Mouse (Mus musculus): ENCODE measurements at regions not wholly inside any gene's neighbourhood (a gene's known extent, or its start where the extent isn't known, plus 50 kb on each side); places are given as distances from the start of the nearest gene placed in this dataset.

DNA sequence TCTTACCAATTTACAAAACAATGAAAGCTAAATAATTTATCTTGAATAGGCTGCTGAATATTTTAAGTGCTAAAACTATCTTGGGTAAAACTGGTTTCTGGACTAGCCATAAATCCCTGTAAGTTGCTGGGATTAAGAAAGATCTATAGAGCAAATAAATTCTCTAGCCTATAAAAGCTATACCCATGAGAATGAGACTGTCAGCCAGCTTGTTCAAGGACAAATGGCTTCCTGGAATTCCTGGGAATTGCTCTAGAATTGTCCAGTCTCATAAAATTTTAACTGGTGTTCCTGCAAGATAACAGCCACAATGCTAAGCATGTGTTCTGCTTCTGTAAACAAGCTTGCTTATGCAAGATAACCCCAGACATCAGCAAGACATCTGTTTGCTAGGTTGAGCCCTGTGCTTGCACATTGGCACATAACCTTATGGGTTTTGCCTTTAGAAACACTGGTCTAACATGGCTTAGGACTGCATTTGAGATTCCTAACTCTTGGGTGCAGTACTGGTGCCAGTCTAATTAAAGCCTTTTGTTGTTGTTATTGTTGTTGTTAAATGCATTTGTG lies 180.2 kb upstream of the Syt10 start:
- DNase-seq (ENCODE audit: low read depth, low spot score) = no peak

DNA sequence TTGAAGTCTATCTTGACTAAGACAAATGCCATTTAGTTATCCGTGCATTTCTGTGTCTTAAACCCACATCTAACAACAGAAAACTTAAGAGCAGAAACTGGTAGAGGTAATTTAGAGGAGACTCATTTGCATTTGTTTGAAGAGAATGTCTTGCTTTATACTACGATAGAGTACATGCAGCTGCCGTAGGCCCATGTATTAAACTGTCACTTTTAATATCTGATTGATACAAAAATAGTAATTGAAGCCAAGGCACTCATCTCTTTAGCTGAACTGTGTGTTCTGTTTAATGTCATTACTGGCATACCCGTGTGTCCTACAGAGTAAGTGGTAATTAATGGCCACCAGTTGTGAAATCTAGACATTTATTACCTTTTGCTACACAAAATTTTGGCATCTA lies 181.5 kb upstream of the Syt10 start:
- DNase-seq (ENCODE audit: low read depth, low spot score) = no peak

DNA sequence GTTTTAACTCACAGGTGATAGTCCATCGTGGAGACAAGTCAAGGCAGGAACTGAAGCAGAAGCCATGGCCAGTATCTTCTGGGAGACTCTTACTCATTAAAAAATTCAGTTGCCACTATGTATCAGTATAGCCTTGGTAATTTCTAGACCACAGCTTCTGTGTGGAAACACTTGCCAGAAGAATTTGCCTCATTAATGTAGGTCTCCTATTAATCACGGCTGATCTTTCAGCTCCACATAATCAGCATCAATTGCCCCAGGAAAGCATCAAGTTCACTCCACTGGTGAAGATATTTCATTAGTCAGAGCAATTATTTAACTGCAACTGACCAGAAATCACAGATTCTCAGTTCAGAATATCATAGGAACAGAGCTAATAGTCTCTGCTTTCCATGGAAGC lies 189.8 kb upstream of the Alg10b start:
- no peak for DNase-seq (ENCODE audit: low read depth, low spot score)

DNA sequence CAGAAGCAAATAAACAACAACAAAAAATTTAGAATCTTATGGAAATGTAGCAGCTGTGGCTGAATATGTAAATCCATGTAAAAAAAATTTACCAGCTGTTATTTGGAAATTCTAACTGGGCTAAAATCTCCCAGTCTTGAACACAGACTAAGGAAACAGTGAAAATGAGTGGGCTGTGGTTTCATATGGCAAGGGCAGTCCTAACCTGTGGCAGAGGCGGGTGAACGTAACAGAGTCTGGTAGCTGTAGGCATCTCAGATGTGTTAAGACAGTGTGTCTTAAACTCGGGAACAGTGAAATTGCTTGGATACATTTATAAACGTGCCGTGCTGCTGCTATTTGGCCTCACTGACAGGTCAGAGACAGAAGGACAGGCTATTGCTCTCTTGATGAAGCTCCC lies 178.4 kb upstream of the Alg10b start:
- no peak for DNase-seq (ENCODE audit: low read depth, low spot score)

DNA sequence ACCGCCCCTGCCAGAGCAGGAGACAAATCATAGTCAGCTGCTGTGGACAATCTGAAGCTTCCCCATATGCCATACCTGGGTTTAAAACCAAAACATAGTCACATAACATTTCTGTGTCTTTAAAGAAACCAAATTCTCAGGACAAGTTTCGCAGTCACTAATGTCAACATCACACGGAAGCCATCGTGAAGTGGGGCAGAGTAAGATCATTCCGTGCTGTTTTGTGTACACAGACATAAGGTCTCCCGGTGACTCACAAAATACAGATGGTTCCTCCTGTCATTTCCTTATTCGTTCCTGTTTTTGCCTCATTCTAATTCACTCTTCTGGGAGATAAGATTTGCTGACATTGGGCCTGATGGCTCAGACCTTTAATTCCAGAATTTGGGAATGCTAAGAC lies 162.1 kb upstream of the Alg10b start:
- DNase-seq (ENCODE audit: low read depth, low spot score) = no peak

DNA sequence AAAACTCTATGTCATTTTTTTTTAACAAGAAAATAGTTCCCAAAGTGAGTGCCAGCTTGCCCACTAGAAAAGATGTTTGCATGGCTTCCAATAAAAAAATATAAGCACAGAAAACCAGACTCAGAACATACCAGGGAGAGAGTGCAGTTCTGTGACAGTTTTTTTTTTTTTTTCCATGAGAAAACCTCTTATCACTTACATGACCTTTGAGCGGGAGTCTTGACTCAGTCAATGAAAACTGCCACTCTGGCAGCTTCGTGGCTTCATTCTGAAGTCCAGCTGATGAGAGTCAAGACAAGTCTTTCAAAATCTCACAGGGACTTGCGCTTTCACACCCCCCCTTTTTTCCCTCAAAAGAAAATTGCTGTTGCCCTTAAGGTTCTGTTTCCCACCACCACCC lies 158.3 kb upstream of the Alg10b start:
- DNase-seq (ENCODE audit: low read depth, low spot score) = no peak

DNA sequence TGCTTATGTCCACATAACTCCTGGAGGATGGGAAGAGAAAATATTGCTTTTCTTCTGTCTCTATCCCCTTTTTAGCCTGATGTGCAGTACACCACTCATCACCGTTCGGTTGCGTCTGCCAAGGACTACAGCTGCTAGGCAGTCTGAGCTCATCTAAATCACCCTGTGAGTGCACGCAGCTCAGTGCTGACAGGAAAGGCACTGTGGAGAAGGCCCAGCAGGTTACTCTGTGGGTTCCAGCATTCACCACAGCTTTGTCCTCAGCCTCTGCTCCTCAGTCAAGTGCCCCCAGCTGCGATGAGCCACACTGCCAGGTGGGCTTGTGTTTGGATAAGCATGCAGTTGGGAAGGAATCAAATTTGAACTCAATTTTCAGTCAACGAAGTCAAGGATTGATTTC lies 152.0 kb upstream of the Alg10b start:
- DNase-seq (ENCODE audit: low read depth, low spot score) = no peak

DNA sequence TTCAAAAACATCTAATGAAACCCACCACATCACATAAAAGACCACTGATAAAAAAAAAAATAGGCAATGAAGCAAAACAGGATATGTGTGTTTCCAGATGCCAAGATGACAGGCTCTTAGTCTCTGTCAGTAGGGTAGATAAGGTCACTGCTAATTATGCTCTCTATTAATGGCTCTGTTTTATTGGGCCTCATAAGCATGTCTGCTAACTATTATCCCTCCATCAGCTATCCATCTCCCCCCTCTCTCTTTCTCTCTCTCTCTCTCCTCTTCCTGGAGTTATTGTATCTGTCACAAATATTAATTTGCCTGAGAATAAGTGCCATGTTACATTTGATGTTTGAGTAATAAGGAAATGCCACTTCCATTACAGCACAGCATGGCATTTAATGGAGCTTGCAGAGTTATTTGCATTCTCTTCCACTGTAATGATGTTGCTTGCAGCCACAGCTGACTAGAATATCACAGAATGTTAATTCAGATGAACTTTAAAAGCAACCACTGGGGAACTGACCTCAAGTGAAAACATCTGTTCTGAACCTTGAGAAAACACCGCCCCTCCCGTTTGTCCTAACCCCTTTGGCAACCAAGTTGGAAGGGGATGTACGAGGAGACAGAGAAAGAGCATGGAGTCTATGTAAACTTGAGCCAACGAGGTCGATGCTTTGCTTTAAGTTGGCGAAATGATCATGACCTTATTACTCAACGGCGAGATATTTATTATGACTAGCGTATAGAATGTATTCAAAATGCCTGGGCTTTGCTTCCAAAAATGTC lies 141.7 kb upstream of the Alg10b start:
- DNase-seq (ENCODE audit: low read depth, low spot score) = no peak

DNA sequence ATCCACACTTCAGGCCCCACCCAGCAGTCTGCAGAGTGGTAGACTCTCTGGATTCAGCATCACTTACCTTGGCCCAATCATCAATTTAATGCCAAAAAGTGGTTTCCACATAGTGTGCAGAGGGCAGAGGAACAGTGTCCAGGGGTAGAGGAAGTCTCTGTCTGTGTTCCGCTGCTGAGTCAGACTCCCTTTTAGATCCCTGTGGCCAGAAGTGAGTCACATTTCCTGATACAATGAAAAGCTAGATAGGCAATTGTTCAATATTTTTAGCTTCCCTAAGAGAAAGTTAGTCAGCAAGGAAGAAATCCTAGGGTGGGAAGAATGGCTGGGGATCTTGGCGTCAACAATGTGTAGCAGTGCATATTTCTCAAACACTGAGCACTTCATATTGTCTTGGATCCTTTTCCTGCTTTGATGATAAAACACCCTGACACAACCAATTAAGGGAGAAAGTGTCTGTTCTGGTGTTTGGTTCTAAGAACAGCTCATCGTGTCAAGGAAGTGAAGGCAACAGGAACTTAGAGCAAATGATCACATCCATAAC lies 114.6 kb upstream of the Alg10b start:
- no peak for DNase-seq (ENCODE audit: low read depth, low spot score)

DNA sequence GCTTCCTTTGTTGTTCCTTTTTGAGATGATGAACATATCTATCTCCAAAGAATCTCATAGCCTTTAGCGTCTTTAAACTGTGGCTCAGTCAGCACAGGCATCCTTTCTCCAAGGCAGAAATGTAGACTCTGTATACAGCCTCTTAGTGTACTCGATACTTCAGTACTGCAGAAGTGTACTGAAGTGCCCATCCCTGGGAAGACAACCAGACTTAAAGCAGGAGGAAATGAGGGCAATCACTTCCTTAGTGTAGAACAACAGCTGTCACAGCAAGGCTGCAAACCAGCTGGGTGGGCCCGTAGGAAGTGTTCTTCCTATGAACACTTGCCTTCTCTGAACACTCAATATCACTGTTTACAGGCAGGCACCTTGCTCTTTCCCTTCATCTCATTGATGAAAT lies 110.5 kb upstream of the Alg10b start:
- peak; percentile 18 for DNase-seq (ENCODE audit: low read depth, low spot score)

DNA sequence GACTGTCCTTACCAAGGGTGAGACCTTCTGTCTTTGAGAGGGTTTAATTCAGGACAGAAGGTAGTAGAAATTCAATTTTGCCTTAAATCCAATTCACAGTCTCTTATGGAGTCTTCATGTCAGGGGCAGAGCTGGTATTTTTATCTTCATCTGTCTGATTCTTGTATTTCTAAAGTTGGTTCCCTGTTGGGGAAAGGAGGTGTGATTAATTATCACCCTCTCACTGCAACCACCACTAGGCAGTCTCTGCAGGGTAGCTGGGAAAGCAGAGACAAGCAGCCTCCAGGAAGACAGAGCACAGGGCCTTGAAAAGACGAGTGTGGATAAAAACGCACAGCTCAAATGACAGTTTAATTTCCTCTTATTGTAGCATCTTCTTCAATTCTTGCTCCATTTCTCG lies 104.4 kb upstream of the Alg10b start:
- no peak for DNase-seq (ENCODE audit: low read depth, low spot score)

DNA sequence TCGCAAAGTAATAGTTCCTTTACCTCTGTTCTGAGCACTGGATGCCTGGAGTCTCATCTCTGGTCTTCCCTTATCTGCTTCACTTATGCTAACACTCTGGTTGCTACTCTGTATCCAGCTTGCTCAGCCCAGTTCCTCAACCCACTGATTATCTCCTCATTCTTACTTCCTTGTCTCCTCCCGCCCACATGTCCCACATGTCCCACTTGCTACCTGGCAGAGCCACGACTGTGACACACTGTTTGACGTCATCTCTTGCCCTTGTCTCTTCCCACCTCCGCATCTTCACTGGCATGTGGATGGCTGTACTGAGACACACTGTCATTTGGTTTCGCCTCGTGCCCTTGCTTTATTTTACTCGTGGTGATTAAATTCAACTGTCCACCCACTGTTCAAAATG lies 100.1 kb upstream of the Alg10b start:
- no peak for DNase-seq (ENCODE audit: low read depth, low spot score)

DNA sequence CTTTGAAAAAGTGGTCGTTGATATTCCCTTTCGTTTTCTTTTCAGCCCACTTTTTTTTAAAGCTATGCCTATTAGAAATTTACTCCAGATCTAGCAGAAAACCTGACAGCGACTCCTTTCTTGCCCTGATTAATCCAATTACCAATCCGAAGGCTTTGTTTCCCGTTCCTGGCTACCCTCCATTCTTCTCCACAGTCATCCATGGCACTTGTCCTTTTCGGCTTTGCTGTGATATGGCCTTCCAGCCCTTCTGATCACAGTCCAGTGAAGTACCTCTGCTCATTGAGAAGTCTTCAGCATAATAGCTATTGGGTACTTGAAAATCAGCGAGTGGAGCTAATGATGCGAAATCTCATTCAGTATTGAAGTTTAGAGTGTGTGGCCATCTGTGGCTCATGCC lies 99.0 kb upstream of the Alg10b start:
- DNase-seq (ENCODE audit: low read depth, low spot score) = no peak

DNA sequence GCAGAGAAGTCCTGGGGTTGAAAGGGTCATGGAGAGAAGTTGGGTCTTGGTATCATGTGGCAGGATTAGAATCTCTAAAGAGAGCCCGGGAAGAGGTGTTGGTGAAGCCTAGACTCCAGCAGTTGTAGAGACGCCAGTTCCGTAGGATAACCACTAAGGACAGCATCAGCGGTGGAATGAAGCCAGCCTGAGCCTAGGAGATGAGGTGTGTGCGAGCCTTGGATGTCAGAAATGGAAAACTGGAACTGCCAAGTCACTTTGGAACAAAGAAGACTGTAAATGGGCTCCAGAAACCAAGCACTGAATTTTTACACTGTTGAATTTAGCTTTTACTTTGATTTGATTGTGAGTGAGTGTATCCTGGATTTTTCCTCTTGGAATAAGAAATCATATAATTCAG lies 92.3 kb upstream of the Alg10b start:
- no peak for DNase-seq (ENCODE audit: low read depth, low spot score)

DNA sequence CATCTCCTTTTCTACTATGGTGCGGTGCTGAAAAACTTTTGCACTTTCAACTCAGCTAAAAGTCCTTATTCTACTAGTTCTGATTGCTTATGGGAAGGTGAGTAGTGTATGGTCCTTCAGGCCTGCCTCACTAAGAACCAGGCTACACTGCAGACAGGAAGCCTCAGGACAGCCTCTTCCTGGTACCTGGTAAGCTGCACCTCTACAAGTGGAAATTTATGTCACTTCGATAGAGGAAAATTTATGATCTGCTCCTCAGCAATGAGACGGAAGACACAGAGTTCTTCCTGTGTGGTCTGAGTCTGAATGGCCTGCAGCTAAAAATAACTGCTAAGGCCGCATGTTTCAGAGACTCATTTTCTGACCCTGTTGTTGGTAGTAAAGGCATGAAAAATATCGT lies 83.1 kb upstream of the Alg10b start:
- no peak for DNase-seq (ENCODE audit: low read depth, low spot score)

DNA sequence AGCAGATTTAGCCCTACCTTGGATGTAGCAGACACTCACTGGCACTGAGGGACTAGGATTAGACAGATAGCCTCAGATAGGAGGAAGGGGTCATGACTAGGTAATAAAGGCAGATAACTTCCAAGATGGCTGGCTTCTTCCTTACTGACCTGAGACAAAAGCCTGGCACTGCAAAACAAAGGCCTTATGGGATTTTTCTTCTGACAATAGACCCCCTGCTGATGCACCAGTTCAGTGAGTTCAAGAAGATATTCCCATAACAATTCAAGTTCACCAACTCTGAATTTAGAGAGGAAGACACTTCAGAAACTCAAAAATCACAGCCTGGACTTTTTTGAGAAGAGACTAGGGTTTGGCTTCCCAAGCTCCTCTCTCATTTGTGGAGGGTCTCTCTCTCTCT lies 75.4 kb upstream of the Alg10b start:
- DNase-seq (ENCODE audit: low read depth, low spot score) = peak; percentile 93

DNA sequence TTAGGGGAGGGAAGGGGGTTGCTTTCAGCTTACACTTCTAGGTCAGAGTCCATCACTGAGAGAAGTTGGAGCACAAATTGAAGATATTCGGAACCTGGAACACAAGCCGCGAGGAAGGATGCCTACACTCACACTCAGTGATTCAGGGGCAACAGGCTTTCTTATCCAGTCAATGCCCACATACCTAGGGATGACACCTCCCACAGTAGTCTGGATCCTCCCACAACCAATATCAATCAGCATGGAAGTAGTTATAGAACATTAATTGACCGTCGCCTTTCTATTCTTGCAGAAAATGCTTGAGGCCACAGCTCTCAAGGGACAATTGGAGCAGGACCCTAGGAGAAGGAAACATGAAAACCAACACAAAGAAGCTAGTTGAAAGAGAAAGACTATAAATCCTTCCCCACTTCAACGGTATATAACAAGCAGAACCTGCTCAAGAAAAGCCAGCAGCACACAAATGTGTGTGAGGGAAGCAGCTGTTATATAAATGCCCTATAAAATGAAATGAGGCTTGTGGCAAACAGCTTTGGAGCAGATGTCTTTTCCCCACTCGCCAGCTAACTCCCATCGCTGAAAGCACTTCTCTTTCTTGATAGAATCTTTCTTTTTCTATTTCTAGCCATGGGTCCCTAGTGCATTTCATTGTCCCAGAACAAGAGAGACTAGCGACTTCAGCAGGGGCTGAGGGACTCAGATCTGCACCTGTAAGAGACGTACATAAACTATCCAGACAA lies 70.1 kb upstream of the Alg10b start:
- no peak for DNase-seq (ENCODE audit: low read depth, low spot score)
